Mouse (Mus musculus) bone marrow, adult 2 months (tissue): ENCODE data around the gene Tas2r129. TPM values are rescaled to one million over a fixed set of nuclear protein-coding genes. Genes with fewer than 3 reads are reported as not detected.
"Not testable (repeated sequence)": the region's sequence is repeated elsewhere in the genome, so short reads cannot be mapped to it uniquely, and the experiment has no call there.

ENCODE experiments used
- H3K27ac ChIP-seq: fragments of 200-500 bp; 2 replicates; pipeline ENCODE4 v1.5.1; 2012; ENCODE audit warnings: low read depth, mild to moderate bottlenecking, control low read depth, inconsistent platforms, low read length; ENCODE audit not compliant: control insufficient read depth, poor library complexity, insufficient read depth
- H3K4me1 ChIP-seq: fragments of 200-500 bp; 2 replicates; pipeline ENCODE4 v1.6.1; 2011; ENCODE audit warnings: low read length; ENCODE audit not compliant: control insufficient read depth, insufficient read depth
- H3K4me3 ChIP-seq: fragments of 200-500 bp; replicated peaks from 2 replicates; pipeline ENCODE3; 2011; ENCODE audit warnings: mild to moderate bottlenecking, low read depth, low read length, control low read depth; ENCODE audit not compliant: control insufficient read depth
- CTCF ChIP-seq: fragments of 200-500 bp; IDR thresholded peaks from 2 replicates; pipeline ENCODE4 v1.5.1; 2011; ENCODE audit warnings: low read length, control low read depth; ENCODE audit not compliant: control insufficient read depth, insufficient read depth
- POLR2A ChIP-seq: fragments of 200-500 bp; IDR thresholded peaks from 2 replicates; pipeline ENCODE4 v1.6.1; 2011; ENCODE audit warnings: low read depth, mild to moderate bottlenecking, control low read depth, low read length, borderline replicate concordance; ENCODE audit not compliant: control insufficient read depth
- WGBS: fragments of 180-500 bp; shearing (Covaris S2); methylation state at CpG from one replicate; pipeline ENCODE4 v1.1.7; 2018; 5-methylcytosine and 5-hydroxymethylcytosine counted together
- polyA plus RNA-seq: library from polyadenylated mRNA; stranded (reverse); fragments of >200 nt; gene quantifications from 2 replicates; pipeline ENCODE4 v1.2.4, GENCODE M21; 2011; ENCODE audit warnings: low replicate concordance; ENCODE audit not compliant: missing spikeins, insufficient read depth, insufficient read length

Gene Tas2r129
- not detected in 2 replicates for polyA plus RNA-seq

GRCm38 (mm10) chr6:132950802-132951201, at the start of gene Tas2r129:
TSS of gene Tas2r129 (plus strand) at chr6:132951102.
- WGBS, result 64% methylated on average over 2 of the region's 2 CpGs
- TF ChIP-seq CTCF (no peak), POLR2A (no peak)

GRCm38 (mm10) chr6:132909351-132909750, 41.6 kb upstream of the Tas2r129 start, which contains the start of gene Tas2r125:
TSS of gene Tas2r125 (plus strand) at chr6:132909651.
- no peak within 1 kb of the TSS for H3K4me3 ChIP-seq
- TF ChIP-seq POLR2A (no peak), CTCF (no peak)
- H3K4me1 ChIP-seq, result no peaks in the 10 kb centered on the region
- H3K27ac ChIP-seq, result no peak within 1 kb of the TSS
- WGBS, result 75% methylated on average over 3 of the region's 3 CpGs

More at GRCm38 (mm10) chr6:132950802-132951201, at the start of gene Tas2r129:
- Histone ChIP-seq H3K27ac (no peak within 1 kb of the TSS), H3K4me1 (no peaks in the 10 kb centered on the region), H3K4me3 (no peak within 1 kb of the TSS)

GRCm38 (mm10) chr6:132941376-132941775, 9.5 kb upstream of the Tas2r129 start:
- H3K4me1 ChIP-seq, H3K4me3 ChIP-seq, H3K27ac ChIP-seq: not testable (repeated sequence)

- WGBS, result 46% methylated on average over 1 of the region's 1 CpGs
Observed at GRCm38 (mm10) chr6:132957819-132958218, 6.9 kb downstream of the Tas2r129 start, which contains the start of gene Tas2r131. TSS of gene Tas2r131 (minus strand) at chr6:132957919.

GRCm38 (mm10) chr6:132980865-132981264, 30.0 kb downstream of the Tas2r129 start, which contains the start of gene Tas2r109:
TSS of gene Tas2r109 (minus strand) at chr6:132980965.
- no peak within 1 kb of the TSS for H3K4me3 ChIP-seq
- no peaks in the 10 kb centered on the region for H3K4me1 ChIP-seq
- no peak for TF ChIP-seq POLR2A
- no peak for TF ChIP-seq CTCF
- WGBS, result 61% methylated on average over 2 of the region's 2 CpGs
- H3K27ac ChIP-seq, result no peak within 1 kb of the TSS

More at GRCm38 (mm10) chr6:132957819-132958218, 6.9 kb downstream of the Tas2r129 start, which contains the start of gene Tas2r131:
- Histone ChIP-seq H3K4me3 (no peak within 1 kb of the TSS), H3K27ac (no peak within 1 kb of the TSS), H3K4me1 (no peaks in the 10 kb centered on the region)
- TF ChIP-seq POLR2A, result no peak
- no peak for TF ChIP-seq CTCF

Other genes starting within 250 kb of the Tas2r129 start
- not detected in 2 replicates for gene Tas2r122, start 239.2 kb upstream of the Tas2r129 start, polyA plus RNA-seq
- not detected in 2 replicates for gene Tas2r115, start 213.1 kb upstream of the Tas2r129 start, polyA plus RNA-seq
- gene Tas2r124, start 196.4 kb upstream of the Tas2r129 start, polyA plus RNA-seq, result not detected in 2 replicates
- not detected in 2 replicates for gene Tas2r102, start 189.0 kb upstream of the Tas2r129 start, polyA plus RNA-seq
- gene Tas2r136, start 172.9 kb upstream of the Tas2r129 start, polyA plus RNA-seq, result not detected in 2 replicates
- not detected in 2 replicates for gene Tas2r117, start 148.3 kb upstream of the Tas2r129 start, polyA plus RNA-seq
- gene Tas2r123, start 104.0 kb upstream of the Tas2r129 start, polyA plus RNA-seq, result not detected in 2 replicates
- not detected in 2 replicates for gene Tas2r116, start 95.7 kb upstream of the Tas2r129 start, polyA plus RNA-seq
- gene Tas2r110, start 83.1 kb upstream of the Tas2r129 start, polyA plus RNA-seq, result not detected in 2 replicates
- not detected in 2 replicates for gene Tas2r113, start 58.1 kb upstream of the Tas2r129 start, polyA plus RNA-seq
- gene Tas2r125, start 41.5 kb upstream of the Tas2r129 start, polyA plus RNA-seq, result not detected in 2 replicates
- gene Tas2r131, start 6.8 kb downstream of the Tas2r129 start, polyA plus RNA-seq, result not detected in 2 replicates
- not detected in 2 replicates for gene Tas2r109, start 29.9 kb downstream of the Tas2r129 start, polyA plus RNA-seq
- not detected in 2 replicates for gene Tas2r103, start 86.0 kb downstream of the Tas2r129 start, polyA plus RNA-seq
- gene Tas2r140, start 104.7 kb downstream of the Tas2r129 start, polyA plus RNA-seq, result not detected in 2 replicates
- 12.0 and 18.1 TPM in 2 replicates for gene Smim10l1, start 153.8 kb downstream of the Tas2r129 start, polyA plus RNA-seq